In genomic region chr6:98114327-98115134, GRCm38 (mm10) we compare ENCODE assay signal across 10 mouse cellular contexts.
DNase-seq lines count a peak whose midpoint lies in the region; ATAC-seq lines count a peak whose summit lies in the region.
"Had no signal": no experiment of that assay in that cellular context is flagged by ENCODE, and none has a peak within 500 bp of the region (broad histone marks: within the 10 kb centered on the region; RNA-seq: fewer than 3 reads in every experiment).

No protein-coding gene starts in this region.

- no peak overlapping the region for H3K9ac ChIP-seq in hindbrain, embryonic 14.5 days
- H3K9ac ChIP-seq in neural tube, embryonic 11.5 days (ENCODE audit: low read length), result no peak overlapping the region
- H3K9ac ChIP-seq: lung, embryonic 15.5 days had no signal

- no peak overlapping the region for H3K4me3 ChIP-seq in hindbrain, embryonic 10.5 days
- H3K4me3 ChIP-seq in hindbrain, embryonic 14.5 days (replicated peaks; ENCODE audit: low read length), result no peak overlapping the region
- no peak overlapping the region for H3K4me3 ChIP-seq in neural tube, embryonic 11.5 days (ENCODE audit: low read depth, low read length)

- H3K36me3 ChIP-seq in hindbrain, embryonic 10.5 days, result no peaks in the 10 kb centered on the region
- no peaks in the 10 kb centered on the region for H3K36me3 ChIP-seq in hindbrain, embryonic 14.5 days (replicated peaks; ENCODE audit: control insufficient read depth, insufficient read depth)
- H3K36me3 ChIP-seq in neural tube, embryonic 11.5 days (ENCODE audit: control insufficient read depth, insufficient read depth, low read length), result no peaks in the 10 kb centered on the region
- H3K36me3 ChIP-seq: lung, embryonic 15.5 days had no signal

- H3K4me2 ChIP-seq in hindbrain, embryonic 14.5 days (replicated peaks), result no peak overlapping the region
- no peak overlapping the region for H3K4me2 ChIP-seq in neural tube, embryonic 11.5 days (ENCODE audit: low read depth)

- 10% methylated on average over 9 of the region's 9 CpGs for WGBS in hindbrain, embryonic 10.5 days
- WGBS in hindbrain, embryonic 14.5 days, result 12% methylated on average over 9 of the region's 9 CpGs
- 21% methylated on average over 9 of the region's 9 CpGs for WGBS in neural tube, embryonic 11.5 days

- no peak for ATAC-seq in hindbrain, embryonic 14.5 days (ENCODE audit: low FRiP score)
- ATAC-seq in neural tube, embryonic 11.5 days (ENCODE audit: insufficient read depth, low FRiP score, low TSS enrichment), result no peak
- ATAC-seq: intestine, postnatal 0 days had no signal

- peak; percentile 47 for DNase-seq in hindbrain, embryonic 10.5 days (ENCODE audit: low spot score)
- DNase-seq in hindbrain, embryonic 14.5 days (ENCODE audit: low spot score), result no peak
- DNase-seq in embryo, embryonic 10 days (ENCODE audit: low spot score), result peak; percentile 81
- peak; percentile 7 for DNase-seq in heart, postnatal 4 days
- peak; percentile 38 for DNase-seq in neural tube, embryonic 11.5 days (ENCODE audit: low spot score)
- no peak for DNase-seq in cerebellum, postnatal 36 days
- DNase-seq in frontal cortex, adult 2 months (ENCODE audit: extremely low spot score in 1 of 2, low spot score in 1 of 2), result no peak
- no peak for DNase-seq in urinary bladder, postnatal 36 days (ENCODE audit: low spot score in 2 of 2)

- no peaks in the 10 kb centered on the region for H3K9me3 ChIP-seq in hindbrain, embryonic 10.5 days
- no peaks in the 10 kb centered on the region for H3K9me3 ChIP-seq in hindbrain, embryonic 14.5 days (ENCODE audit: control insufficient read depth, low read length)
- no peaks in the 10 kb centered on the region for H3K9me3 ChIP-seq in neural tube, embryonic 11.5 days (ENCODE audit: control insufficient read depth, low read length)
- H3K9me3 ChIP-seq: lung, embryonic 15.5 days had no signal

- H3K4me1 ChIP-seq in hindbrain, embryonic 10.5 days (replicated peaks), result peaks cover 43% of the 10 kb centered on the region
- peaks cover 31% of the 10 kb centered on the region for H3K4me1 ChIP-seq in hindbrain, embryonic 14.5 days (replicated peaks; ENCODE audit: control insufficient read depth, insufficient read depth, low read length)
- peaks cover 4% of the 10 kb centered on the region for H3K4me1 ChIP-seq in neural tube, embryonic 11.5 days (ENCODE audit: control insufficient read depth, insufficient read depth, low read length)

- no peaks in the 10 kb centered on the region for H3K27me3 ChIP-seq in hindbrain, embryonic 10.5 days (ENCODE audit: insufficient read depth, poor library complexity, severe bottlenecking)
- H3K27me3 ChIP-seq in hindbrain, embryonic 14.5 days (ENCODE audit: control insufficient read depth, insufficient read depth, low read length), result no peaks in the 10 kb centered on the region
- no peaks in the 10 kb centered on the region for H3K27me3 ChIP-seq in neural tube, embryonic 11.5 days (ENCODE audit: control insufficient read depth, insufficient read depth, low read length)
- H3K27me3 ChIP-seq: lung, embryonic 15.5 days had no signal

- peak overlapping the region; percentile 85 for H3K27ac ChIP-seq in hindbrain, embryonic 10.5 days
- no peak overlapping the region for H3K27ac ChIP-seq in hindbrain, embryonic 14.5 days
- 0 out of 2 replicates have a peak overlapping the region, but pooled peaks have one; percentile 17 for H3K27ac ChIP-seq in neural tube, embryonic 11.5 days (ENCODE audit: low read depth, low read length)
- H3K27ac ChIP-seq: lung, embryonic 15.5 days had no signal

Comparison
In these comparisons a context has a peak if more than half of its experiments do, and no peak if none do; other contexts are left out.
1. DNase-seq: peak in hindbrain, embryonic 10.5 days (single experiment), embryo, embryonic 10 days (single experiment), heart, postnatal 4 days (single experiment) and neural tube, embryonic 11.5 days (single experiment); none in hindbrain, embryonic 14.5 days (single experiment), cerebellum, postnatal 36 days (0 of 2), frontal cortex, adult 2 months (0 of 2) and urinary bladder, postnatal 36 days (0 of 2).